Mouse (Mus musculus) lung, postnatal 0 days (tissue): ENCODE measurements around the gene Rai1. TPM values are rescaled to one million over a fixed set of nuclear protein-coding genes. Genes with fewer than 3 reads are reported as not detected.

Source experiments
- ATAC-seq: fragments of 200-750 bp; cut with Nextera tagmentation; 2 replicates; pipeline ENCODE4 v1.8.0; 2017; ENCODE audit warnings: moderate library complexity
- DNase-seq: peaks from one replicate; pipeline ENCODE4 v3.0.0-alpha.2; 2016; ENCODE audit warnings: low spot score
- H3K27ac ChIP-seq: fragments of 300-500 bp; sonication (generic); 2 replicates; pipeline ENCODE4 v1.5.1; 2014; ENCODE audit warnings: antibody characterized with exemption, mild to moderate bottlenecking, low read length, mixed read lengths
- H3K27me3 ChIP-seq: fragments of 300-500 bp; sonication (generic); replicated peaks from 2 replicates; pipeline ENCODE4 v1.6.1; 2014; ENCODE audit warnings: low read length, mixed read lengths; ENCODE audit not compliant: insufficient read depth
- H3K36me3 ChIP-seq: fragments of 300-500 bp; sonication (generic); 2 replicates; pipeline ENCODE4 v1.6.1; 2014; ENCODE audit warnings: low read length, mixed read lengths; ENCODE audit not compliant: insufficient read depth
- H3K4me1 ChIP-seq: fragments of 300-500 bp; sonication (generic); 2 replicates; pipeline ENCODE4 v1.6.1; 2014; ENCODE audit warnings: antibody characterized with exemption, low read depth, low read length, mixed read lengths; ENCODE audit not compliant: insufficient read depth
- H3K4me2 ChIP-seq: fragments of 300-500 bp; sonication (generic); replicated peaks from 2 replicates; pipeline ENCODE4 v1.6.1; 2014; ENCODE audit warnings: low read depth, mild to moderate bottlenecking, low read length, moderate library complexity, mixed read lengths
- H3K4me3 ChIP-seq: fragments of 300-500 bp; sonication (generic); 2 replicates; pipeline ENCODE4 v1.5.1; 2014; ENCODE audit warnings: low read depth, low read length
- H3K9ac ChIP-seq: fragments of 300-500 bp; sonication (generic); replicated peaks from 2 replicates; pipeline ENCODE4 v1.6.1; 2014; ENCODE audit warnings: low read depth, mild to moderate bottlenecking
- H3K9me3 ChIP-seq: fragments of 300-500 bp; sonication (generic); 2 replicates; pipeline ENCODE4 v1.6.1; 2016; ENCODE audit warnings: low read length, mixed read lengths
- CTCF ChIP-seq: IDR thresholded peaks from 2 replicates; pipeline ENCODE4 v1.5.1; 2016; ENCODE audit warnings: antibody characterized with exemption, mild to moderate bottlenecking
- EP300 ChIP-seq: IDR thresholded peaks from 2 replicates; pipeline ENCODE4 v1.6.1; 2016; ENCODE audit warnings: antibody characterized with exemption, mild to moderate bottlenecking, control low read depth
- WGBS: fragments of 180-500 bp; shearing (Covaris S2); extraction: QIAGEN DNeasy Blood & Tissue Kit; methylation state at CpG from one replicate; pipeline ENCODE4 v1.1.7; 2014; 5-methylcytosine and 5-hydroxymethylcytosine counted together
- polyA plus RNA-seq: library from polyadenylated mRNA; unstranded; fragments of >200 nt; fragmentation: Nextera tagmentation; extraction: Ambion mirVana; gene quantifications from 2 replicates; pipeline ENCODE4 v1.2.1, GENCODE M21; 2015

Gene Rai1
- polyA plus RNA-seq, 1 experiment from 2014 or later: 16.2 TPM

GRCm38 (mm10) chr11:60182116-60182670, 77.4 kb downstream of the Rai1 start:
- no peak overlapping the region for H3K27ac ChIP-seq
- peaks cover 14% of the 10 kb centered on the region for H3K4me1 ChIP-seq
- H3K4me3 ChIP-seq: no peak overlapping the region
- ATAC-seq (no peak), DNase-seq (no peak)
- TF ChIP-seq EP300 (no peak), CTCF (no peak)
- peaks cover 6% of the 10 kb centered on the region; the same call in 1 of the 2 replicates for H3K36me3 ChIP-seq
- no peak overlapping the region for H3K4me2 ChIP-seq
- 75% methylated on average over 12 of the region's 12 CpGs for WGBS
- H3K27me3 ChIP-seq: no peaks in the 10 kb centered on the region
- no peak overlapping the region for H3K9ac ChIP-seq
- H3K9me3 ChIP-seq: no peaks in the 10 kb centered on the region

DNA sequence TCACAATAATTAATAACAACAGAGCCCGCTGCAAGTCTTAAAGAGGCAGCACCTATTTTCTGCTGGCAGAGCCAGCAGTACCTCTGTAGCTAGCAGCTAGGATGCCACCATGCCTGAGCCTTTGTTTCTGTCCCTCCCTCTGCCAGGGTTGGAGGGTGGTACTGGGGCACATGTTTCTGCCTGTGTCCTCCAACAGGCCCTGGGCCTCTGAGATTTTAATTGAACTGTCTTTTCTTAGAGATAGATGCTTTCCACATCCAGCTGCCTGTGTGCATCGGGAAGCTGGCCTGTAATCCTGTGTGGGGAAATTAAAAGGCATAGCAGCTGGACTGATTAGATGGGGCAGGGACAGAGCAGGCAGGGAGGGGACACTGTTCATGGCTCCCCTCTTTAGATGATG, 77.9 kb downstream of the Rai1 start:
- no peaks in the 10 kb centered on the region for H3K27me3 ChIP-seq
- peaks cover 10% of the 10 kb centered on the region for H3K4me1 ChIP-seq
- H3K27ac ChIP-seq: no peak overlapping the region
- H3K4me2 ChIP-seq: no peak overlapping the region
- H3K9ac ChIP-seq: no peak overlapping the region
- DNase-seq: no peak
- no peaks in the 10 kb centered on the region for H3K9me3 ChIP-seq
- no peak overlapping the region for H3K4me3 ChIP-seq
- WGBS: 56% methylated on average over 2 of the region's 2 CpGs
- ATAC-seq: no peak
- TF ChIP-seq CTCF: no peak
- TF ChIP-seq EP300: no peak
- H3K36me3 ChIP-seq: peaks cover 6% of the 10 kb centered on the region; the same call in 1 of the 2 replicates

DNA sequence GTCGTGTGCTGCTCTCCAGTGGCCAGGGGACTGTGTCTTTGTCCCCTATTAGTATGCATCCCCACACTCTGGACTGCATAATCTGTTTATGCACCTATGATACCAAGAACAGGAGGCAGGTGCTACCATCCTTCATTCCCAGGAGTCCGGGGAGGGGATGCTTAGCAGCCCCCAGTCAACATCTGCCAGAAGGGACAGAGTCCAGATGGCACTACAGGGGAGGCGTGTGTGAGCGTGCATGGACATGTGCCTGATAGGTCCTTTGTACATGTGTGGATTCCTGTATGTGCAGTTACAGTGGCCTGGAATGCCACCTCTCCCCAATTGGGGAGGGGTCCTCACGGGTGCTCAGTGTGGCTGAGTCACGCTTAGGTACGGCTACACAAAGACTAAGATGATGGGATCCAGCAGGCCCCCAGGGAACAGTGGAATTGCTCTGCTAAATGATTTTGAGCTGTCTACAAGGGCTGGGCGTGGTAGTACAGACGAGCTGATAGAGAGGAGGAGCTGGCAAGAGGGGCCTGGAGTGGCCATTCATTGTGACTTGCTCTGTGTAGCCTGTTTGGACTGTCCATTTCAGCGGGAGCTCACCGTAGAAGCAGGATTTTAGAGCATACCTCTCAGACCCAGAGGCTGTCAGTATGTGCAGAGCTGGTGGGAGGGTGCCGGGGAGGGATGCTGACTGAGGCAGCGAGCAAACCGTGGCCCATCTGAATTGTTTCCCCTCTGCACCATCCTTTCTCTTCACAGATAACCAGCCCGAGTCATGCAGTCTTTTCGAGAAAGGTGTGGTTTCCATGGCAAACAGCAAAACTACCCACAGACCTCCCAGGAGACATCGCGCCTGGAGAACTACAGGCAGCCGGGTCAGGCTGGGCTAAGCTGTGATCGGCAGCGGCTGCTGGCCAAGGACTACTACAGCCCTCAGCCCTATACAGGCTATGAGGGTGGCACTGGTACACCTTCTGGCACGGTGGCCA, 79.8 kb downstream of the Rai1 start:
- TF ChIP-seq CTCF (no peak), EP300 (no peak)
- H3K4me1 ChIP-seq: peaks cover 3% of the 10 kb centered on the region; the same call in 1 of the 2 replicates
- H3K27ac ChIP-seq: no peak overlapping the region
- 54% methylated on average over 22 of the region's 22 CpGs for WGBS
- H3K9ac ChIP-seq: no peak overlapping the region
- ATAC-seq (no peak), DNase-seq (no peak)
- peaks cover 6% of the 10 kb centered on the region; the same call in 1 of the 2 replicates for H3K36me3 ChIP-seq
- H3K9me3 ChIP-seq: no peaks in the 10 kb centered on the region
- H3K4me3 ChIP-seq: no peak overlapping the region
- no peaks in the 10 kb centered on the region for H3K27me3 ChIP-seq
- H3K4me2 ChIP-seq: no peak overlapping the region

GRCm38 (mm10) chr11:60185396-60186231, 80.8 kb downstream of the Rai1 start:
- no peaks in the 10 kb centered on the region for H3K27me3 ChIP-seq
- H3K9ac ChIP-seq: no peak overlapping the region
- no peaks in the 10 kb centered on the region; the same call in 1 of the 2 replicates for H3K4me1 ChIP-seq
- H3K4me2 ChIP-seq: no peak overlapping the region
- TF ChIP-seq CTCF (no peak), EP300 (no peak)
- no peak overlapping the region for H3K4me3 ChIP-seq
- WGBS: 58% methylated on average over 20 of the region's 20 CpGs
- ATAC-seq (peak; percentile 32), DNase-seq (peak; percentile 61)
- peaks cover 6% of the 10 kb centered on the region; the same call in 1 of the 2 replicates for H3K36me3 ChIP-seq
- no peaks in the 10 kb centered on the region for H3K9me3 ChIP-seq
- H3K27ac ChIP-seq: no peak overlapping the region

DNA sequence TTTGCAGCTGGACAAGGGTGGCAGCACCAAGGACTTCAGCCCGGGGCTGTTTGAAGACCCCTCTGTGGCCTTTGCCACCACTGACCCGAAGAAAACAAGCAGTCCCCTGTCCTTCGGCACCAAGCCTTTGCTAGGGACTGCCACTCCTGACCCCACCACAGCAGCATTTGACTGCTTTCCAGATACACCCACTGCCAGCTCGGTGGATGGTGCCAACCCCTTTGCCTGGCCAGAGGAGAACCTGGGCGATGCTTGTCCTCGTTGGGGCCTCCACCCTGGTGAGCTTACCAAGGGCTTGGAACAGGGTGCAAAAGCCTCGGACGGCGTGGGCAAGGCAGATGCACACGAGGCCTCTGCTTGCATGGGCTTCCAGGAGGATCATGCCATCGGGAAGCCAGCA, 82.3 kb downstream of the Rai1 start:
- H3K4me1 ChIP-seq: no peaks in the 10 kb centered on the region; the same call in 1 of the 2 replicates
- no peak overlapping the region for H3K4me2 ChIP-seq
- no peaks in the 10 kb centered on the region for H3K9me3 ChIP-seq
- TF ChIP-seq EP300 (no peak), CTCF (no peak)
- peaks cover 6% of the 10 kb centered on the region; the same call in 1 of the 2 replicates for H3K36me3 ChIP-seq
- 87% methylated on average over 11 of the region's 11 CpGs for WGBS
- H3K9ac ChIP-seq: no peak overlapping the region
- H3K27me3 ChIP-seq: no peaks in the 10 kb centered on the region
- H3K4me3 ChIP-seq: no peak overlapping the region
- ATAC-seq (no peak), DNase-seq (no peak)
- H3K27ac ChIP-seq: no peak overlapping the region
